25 mouse cellular contexts compared by ENCODE assay signal in the genomic region with DNA sequence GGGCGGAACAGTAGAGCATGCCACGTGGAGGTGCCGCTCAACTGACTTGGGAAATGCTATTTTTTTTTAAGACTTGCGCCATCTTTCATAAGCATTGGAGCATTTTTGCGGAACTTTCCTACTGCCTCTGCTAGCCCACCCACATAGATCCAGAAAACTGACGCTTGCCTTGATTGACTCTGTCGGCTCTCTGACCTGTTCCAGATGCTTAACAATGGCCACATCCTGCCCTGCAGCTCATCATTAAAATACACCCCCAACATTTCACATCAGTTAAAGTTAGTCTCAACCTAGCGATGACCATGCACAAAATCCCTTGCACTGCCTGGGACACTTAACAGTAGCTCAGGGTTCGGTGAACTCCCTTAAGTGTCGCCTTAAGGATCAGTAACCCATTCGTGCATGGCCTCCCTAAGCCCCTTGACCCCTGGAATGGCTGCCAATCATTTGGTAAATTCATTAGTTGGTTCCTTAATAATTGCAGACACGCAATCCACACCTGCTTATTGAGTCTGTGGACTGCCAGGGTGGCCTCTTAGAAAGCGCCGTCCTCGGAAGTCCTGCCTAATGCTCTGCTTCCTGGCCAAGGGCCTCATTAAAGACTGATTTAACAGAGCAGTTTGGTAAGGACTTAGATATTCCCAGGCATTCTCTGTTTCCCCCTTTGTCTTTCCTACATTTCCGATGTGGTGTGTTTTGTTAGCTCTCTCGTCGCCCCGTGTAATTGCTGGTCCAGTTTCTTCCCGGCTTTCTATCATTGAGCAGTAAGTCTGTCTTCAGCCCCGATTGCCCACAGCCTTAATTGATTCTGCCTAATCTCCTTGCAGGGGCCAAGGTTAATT. TPM values are rescaled to one million over a fixed set of nuclear protein-coding genes. Genes with fewer than 3 reads are reported as not detected.
A peak's percentile ranks its signal among the peaks of the same experiment; 100 is the strongest.
DNase-seq lines count a peak whose midpoint lies in the region; ATAC-seq and TF ChIP-seq lines count a peak whose summit lies in the region.
"Had no signal": no experiment of that assay in that cellular context is flagged by ENCODE, and none has a peak within 500 bp of the region (broad histone marks: within the 10 kb centered on the region; RNA-seq: fewer than 3 reads in every experiment).

No protein-coding gene starts in this region.

- TF ChIP-seq POLR2A in testis, adult 2 months (IDR thresholded peaks at IDR 0.05; ENCODE audit: control insufficient read depth, low read depth, low read length) = no peak

- no peak for ATAC-seq in forebrain, embryonic 13.5 days
- ATAC-seq in forebrain, embryonic 12.5 days (ENCODE audit: low FRiP score) = no peak
- ATAC-seq in limb, embryonic 11.5 days (ENCODE audit: insufficient number of reproducible peaks, low FRiP score, low TSS enrichment, low read depth) = peak; percentile 15; the same call in 1 of the 2 replicates
- ATAC-seq: CD4-positive, CD25-positive, alpha-beta regulatory T cell, adult 4 months; forebrain, postnatal 0 days; liver, postnatal 0 days had no signal

- H3K36me3 ChIP-seq in forebrain, embryonic 13.5 days (ENCODE audit: poor library complexity, severe bottlenecking) = no peaks in the 10 kb centered on the region
- no peaks in the 10 kb centered on the region for H3K36me3 ChIP-seq in forebrain, embryonic 12.5 days (replicated peaks)
- no peaks in the 10 kb centered on the region for H3K36me3 ChIP-seq in testis, adult 2 months (ENCODE audit: control insufficient read depth, insufficient read depth, low read length)
- H3K36me3 ChIP-seq in limb, embryonic 11.5 days (ENCODE audit: control insufficient read depth, insufficient read depth, low read length) = no peaks in the 10 kb centered on the region
- H3K36me3 ChIP-seq: embryonic facial prominence, embryonic 13.5 days; G1E; heart, embryonic 10.5 days; hindbrain, embryonic 13.5 days; neural tube, embryonic 12.5 days; stomach, embryonic 15.5 days had no signal

- no peak for DNase-seq in testis, postnatal 10 days (ENCODE audit: low spot score)
- peak; percentile 70 for DNase-seq in limb, embryonic 11.5 days (ENCODE audit: low spot score)
- DNase-seq in cerebellum, postnatal 14 days = no peak
- DNase-seq in layer of hippocampus, adult 2 months (ENCODE audit: low spot score in 2 of 2) = no peak
- DNase-seq in cerebellum, postnatal 25 days = no peak
- DNase-seq: adrenal gland, postnatal 14 days; cerebellum, adult 11 months; cerebellum, postnatal 10 days; forebrain, postnatal 0 days; liver, postnatal 0 days; lung, postnatal 10 days; right cerebral cortex, postnatal 25 days; thymus, postnatal 14 days had no signal

- TF ChIP-seq CTCF in testis, adult 2 months (IDR thresholded peaks at IDR 0.05; ENCODE audit: control insufficient read depth, insufficient read depth, insufficient replicate concordance, low read depth, low read length) = no peak
- no peak for TF ChIP-seq CTCF in layer of hippocampus, adult 2 months (conservative IDR thresholded peaks at IDR 0.05)

- H3K4me2 ChIP-seq in forebrain, embryonic 13.5 days = peak overlapping the region; percentile 6; the same call in 1 of the 2 replicates
- no peak overlapping the region for H3K4me2 ChIP-seq in forebrain, embryonic 12.5 days
- peak overlapping the region; percentile 10; the same call in 1 of the 2 replicates for H3K4me2 ChIP-seq in limb, embryonic 11.5 days (ENCODE audit: low read depth, severe bottlenecking)
- H3K4me2 ChIP-seq: embryonic facial prominence, embryonic 13.5 days; hindbrain, embryonic 13.5 days; neural tube, embryonic 12.5 days; stomach, embryonic 15.5 days had no signal

- H3K27ac ChIP-seq in forebrain, embryonic 13.5 days = no peak overlapping the region
- no peak overlapping the region for H3K27ac ChIP-seq in forebrain, embryonic 12.5 days
- no peak overlapping the region for H3K27ac ChIP-seq in testis, adult 2 months (ENCODE audit: control insufficient read depth, insufficient read depth, low read depth, low read length)
- no peak overlapping the region for H3K27ac ChIP-seq in limb, embryonic 11.5 days (replicated peaks; ENCODE audit: low read depth, low read length)
- H3K27ac ChIP-seq in layer of hippocampus, adult 2 months = no peak overlapping the region
- H3K27ac ChIP-seq: embryonic facial prominence, embryonic 13.5 days; heart, embryonic 10.5 days; hindbrain, embryonic 13.5 days; neural tube, embryonic 12.5 days; stomach, embryonic 15.5 days had no signal

- H3K27me3 ChIP-seq in forebrain, embryonic 13.5 days = peaks cover 6% of the 10 kb centered on the region
- peaks cover 27% of the 10 kb centered on the region; the same call in 1 of the 2 replicates for H3K27me3 ChIP-seq in forebrain, embryonic 12.5 days
- H3K27me3 ChIP-seq in testis, adult 2 months (ENCODE audit: control insufficient read depth, insufficient read depth, low read length) = no peaks in the 10 kb centered on the region
- peaks cover 10% of the 10 kb centered on the region; the same call in 1 of the 2 replicates for H3K27me3 ChIP-seq in limb, embryonic 11.5 days (ENCODE audit: control insufficient read depth, insufficient read depth, low read length)
- H3K27me3 ChIP-seq: neural tube, embryonic 12.5 days; stomach, embryonic 15.5 days had no signal

- H3K9me3 ChIP-seq in forebrain, embryonic 13.5 days (replicated peaks) = no peaks in the 10 kb centered on the region
- H3K9me3 ChIP-seq in forebrain, embryonic 12.5 days = no peaks in the 10 kb centered on the region
- no peaks in the 10 kb centered on the region for H3K9me3 ChIP-seq in limb, embryonic 11.5 days (ENCODE audit: control insufficient read depth, low read length)
- H3K9me3 ChIP-seq: embryonic facial prominence, embryonic 13.5 days; heart, embryonic 10.5 days; hindbrain, embryonic 13.5 days; neural tube, embryonic 12.5 days; stomach, embryonic 15.5 days had no signal

- H3K4me3 ChIP-seq in forebrain, embryonic 13.5 days = no peak overlapping the region
- no peak overlapping the region for H3K4me3 ChIP-seq in forebrain, embryonic 12.5 days (replicated peaks)
- H3K4me3 ChIP-seq in testis, adult 2 months (ENCODE audit: control insufficient read depth, low read depth, low read length) = peak overlapping the region; percentile 41
- no peak overlapping the region for H3K4me3 ChIP-seq in limb, embryonic 11.5 days (ENCODE audit: low read depth, low read length)
- H3K4me3 ChIP-seq in layer of hippocampus, adult 2 months = no peak overlapping the region
- H3K4me3 ChIP-seq: embryonic facial prominence, embryonic 13.5 days; heart, embryonic 10.5 days; hindbrain, embryonic 13.5 days; neural tube, embryonic 12.5 days; stomach, embryonic 15.5 days had no signal

- H3K4me1 ChIP-seq in forebrain, embryonic 13.5 days = peaks cover 19% of the 10 kb centered on the region
- peaks cover 28% of the 10 kb centered on the region for H3K4me1 ChIP-seq in forebrain, embryonic 12.5 days
- H3K4me1 ChIP-seq in testis, adult 2 months (ENCODE audit: control insufficient read depth, insufficient read depth, low read length) = peaks cover 6% of the 10 kb centered on the region
- H3K4me1 ChIP-seq in limb, embryonic 11.5 days (ENCODE audit: control insufficient read depth, insufficient read depth, low read length) = peaks cover 16% of the 10 kb centered on the region
- H3K4me1 ChIP-seq: embryonic facial prominence, embryonic 13.5 days; heart, embryonic 10.5 days; stomach, embryonic 15.5 days had no signal

- WGBS in forebrain, embryonic 13.5 days = 37% methylated on average over 21 of the region's 21 CpGs
- 40% methylated on average over 21 of the region's 21 CpGs for WGBS in forebrain, embryonic 12.5 days
- WGBS in limb, embryonic 11.5 days = 22% methylated on average over 21 of the region's 21 CpGs

- H3K9ac ChIP-seq in forebrain, embryonic 13.5 days = no peak overlapping the region
- H3K9ac ChIP-seq in forebrain, embryonic 12.5 days = no peak overlapping the region
- no peak overlapping the region for H3K9ac ChIP-seq in limb, embryonic 11.5 days (ENCODE audit: low read length)
- H3K9ac ChIP-seq: embryonic facial prominence, embryonic 13.5 days; forebrain, postnatal 0 days; hindbrain, embryonic 13.5 days; liver, postnatal 0 days; neural tube, embryonic 12.5 days; stomach, embryonic 15.5 days had no signal

RNA-seq across cellular contexts. Expression of a gene that starts 25.7 kb away (rescaled TPM):
- polyA plus RNA-seq in forebrain, embryonic 13.5 days (2015; fragmentation: Nextera tagmentation; extraction: Ambion mirVana) = 0.13 and 0.18 TPM in 2 replicates
- polyA plus RNA-seq in forebrain, embryonic 12.5 days (2016; fragmentation: Nextera tagmentation; extraction: Ambion mirVana) = 0.08 and 0.17 TPM in 2 replicates
- 0.54 and 0.82 TPM in 2 replicates for polyA plus RNA-seq in testis, adult 2 months (2012; rRNA removed)
- 0.16 and 0.23 TPM in 2 replicates for polyA plus RNA-seq in limb, embryonic 11.5 days (2014; fragmentation: Nextera tagmentation; extraction: Ambion mirVana)
- total RNA-seq in layer of hippocampus, adult 2 months (2021) = 1 to 10 TPM; 3.0 to 5.2 TPM
- total RNA-seq: megakaryocyte, adult 5-6 weeks had no signal
- polyA plus RNA-seq: G1E; liver, adult 2 months; liver, postnatal 0 days had no signal
